Mouse (Mus musculus): ENCODE measurements around the gene Gskip. TPM values are rescaled to one million over a fixed set of nuclear protein-coding genes. Genes with fewer than 3 reads are reported as not detected.

Gskip gene
- 10 to 100 TPM in 1 of 2 experiments, 1 to 10 TPM in 1; 2.3 to 12.2 TPM for polyA plus RNA-seq (2012; fragmentation: generic; extraction: Trizol)

GRCm38 (mm10) chr12:105683933-105684901, at the start of gene Gskip:
Gskip (plus strand) TSS chr12:105684829.

GRCm38 (mm10) chr12:105685001-105685691, 517 bp downstream of the Gskip start, which contains the start of gene Atg2b:
Atg2b (minus strand) TSS chr12:105685211.

GRCm38 (mm10) chr12:105705799-105706487, 21.3 kb downstream of the Gskip start, which contains the start of gene Ak7:
Ak7 (plus strand) TSS chr12:105705976.

Other genes with a start within 250 kb of the Gskip start
- under 1 TPM in 1 of 2 experiments, not detected in 1; 0.02 TPM for gene D430019H16Rik, start 231.0 kb upstream of the Gskip start, polyA plus RNA-seq (2012; fragmentation: generic; extraction: Trizol)
- under 1 TPM; 0.72 to 0.89 TPM for gene Bdkrb2, start 121.6 kb upstream of the Gskip start, polyA plus RNA-seq (2012; fragmentation: generic; extraction: Trizol)
- gene Bdkrb1, start 81.7 kb upstream of the Gskip start, polyA plus RNA-seq (2012; fragmentation: generic; extraction: Trizol) = 10 to 100 TPM; 10.1 to 12.0 TPM
- 10 to 100 TPM in 1 of 2 experiments, 1 to 10 TPM in 1; 3.2 to 14.6 TPM for gene Atg2b, start 382 bp downstream of the Gskip start, polyA plus RNA-seq (2012; fragmentation: generic; extraction: Trizol)
- under 1 TPM in 1 of 2 experiments, not detected in 1; 0.06 TPM for gene Ak7, start 21.1 kb downstream of the Gskip start, polyA plus RNA-seq (2012; fragmentation: generic; extraction: Trizol)
- gene Papola, start 99.9 kb downstream of the Gskip start, polyA plus RNA-seq (2012; fragmentation: generic; extraction: Trizol) = 10 to 100 TPM in 1 of 2 experiments, 1 to 10 TPM in 1; 4.3 to 24.6 TPM

Measured in C3H10T1/2 (cell line).